Mouse (Mus musculus) layer of hippocampus, postnatal 25 days (tissue): ENCODE results near the gene Tbc1d17. TPM values are rescaled to one million over a fixed set of nuclear protein-coding genes. Genes with fewer than 3 reads are reported as not detected.
A peak's percentile ranks its signal among the peaks of the same experiment; 100 is the strongest.

Experiments used
- DNase-seq, 2 experiments: peaks; one replicate each; pipeline ENCODE4 v3.0.0; 2022; ENCODE audit warnings: mixed read lengths in 2 of 2, low spot score in 1 of 2; ENCODE audit errors: extremely low spot score in 1 of 2
- total RNA-seq, 2 experiments: library from RNA; stranded (reverse); gene quantifications; 2 replicates each; pipeline ENCODE4 v1.2.3; 2021

The Tbc1d17 gene
- total RNA-seq, 2 experiments from 2014 or later: 59.0 to 61.0 TPM

DNA sequence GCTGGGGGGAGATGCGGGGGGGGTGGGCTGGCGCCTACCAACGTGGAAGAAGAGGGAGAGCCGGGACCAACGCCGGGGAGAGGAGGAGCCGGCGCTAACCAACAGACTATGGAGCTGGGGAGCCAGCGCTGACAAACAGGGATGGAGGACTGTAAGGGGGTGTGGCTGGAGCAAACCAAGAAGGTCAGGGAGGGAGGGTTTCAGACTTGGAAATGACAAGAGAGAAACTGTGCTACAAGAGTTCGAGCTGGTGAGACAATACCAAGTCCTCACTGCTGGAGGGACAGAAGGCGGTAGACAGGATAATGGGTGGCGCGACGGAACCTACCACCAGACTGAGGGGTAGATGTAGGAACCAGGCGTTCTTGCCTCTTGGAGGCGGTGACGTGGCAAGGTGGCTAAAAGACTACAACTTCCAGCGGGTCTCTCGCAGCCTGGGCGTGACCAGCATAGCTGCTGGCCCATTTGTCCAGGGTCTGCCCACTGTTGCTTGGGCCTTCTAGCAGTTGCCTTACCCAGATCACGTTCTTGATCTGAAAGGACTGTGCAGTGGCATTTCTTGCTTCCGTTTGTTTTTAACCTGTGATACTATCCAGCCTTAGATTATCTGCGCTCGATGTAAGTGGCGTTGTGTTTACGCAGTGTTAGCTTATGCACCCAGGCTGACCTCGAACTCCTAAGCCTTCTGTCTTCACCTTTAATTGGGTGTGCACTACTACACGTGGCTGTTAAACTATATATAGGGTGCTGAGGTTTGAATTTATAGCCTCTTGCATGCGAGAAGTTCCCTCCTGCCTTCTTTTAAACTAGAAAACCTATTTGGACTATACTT is 21.0 kb upstream of the Tbc1d17 start, which contains the start of gene Ptov1:
Gene Ptov1, minus strand, starts transcription at position 92 of the 832 bp plus-strand sequence.
- peak; percentile 81 for DNase-seq

GRCm38 (mm10) chr7:44868919-44869696 is 20.2 kb upstream of the Tbc1d17 start:
- no peak for DNase-seq

- no peak for DNase-seq
Observed at GRCm38 (mm10) chr7:44868465-44868864, 19.6 kb upstream of the Tbc1d17 start.

DNA sequence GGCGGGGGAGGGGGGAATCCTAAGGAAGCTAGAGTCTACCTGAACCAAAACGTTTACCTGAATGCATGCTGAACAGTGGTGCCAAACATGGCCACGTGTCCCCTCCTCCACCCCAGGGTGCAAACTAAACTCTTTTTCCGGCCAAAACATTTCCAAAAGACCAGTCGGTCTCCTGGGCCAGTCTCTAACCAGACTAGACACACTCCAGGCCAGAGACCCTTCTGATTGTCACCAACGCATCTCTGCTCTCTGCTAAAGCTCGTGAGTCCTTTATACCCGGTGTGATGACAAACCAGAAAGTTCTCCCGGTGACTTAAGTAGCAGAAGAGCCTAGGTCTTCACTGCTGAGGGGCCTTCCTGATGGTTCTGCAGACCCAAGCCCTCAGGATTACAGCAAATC is 18.9 kb upstream of the Tbc1d17 start:
- DNase-seq: no peak

DNA sequence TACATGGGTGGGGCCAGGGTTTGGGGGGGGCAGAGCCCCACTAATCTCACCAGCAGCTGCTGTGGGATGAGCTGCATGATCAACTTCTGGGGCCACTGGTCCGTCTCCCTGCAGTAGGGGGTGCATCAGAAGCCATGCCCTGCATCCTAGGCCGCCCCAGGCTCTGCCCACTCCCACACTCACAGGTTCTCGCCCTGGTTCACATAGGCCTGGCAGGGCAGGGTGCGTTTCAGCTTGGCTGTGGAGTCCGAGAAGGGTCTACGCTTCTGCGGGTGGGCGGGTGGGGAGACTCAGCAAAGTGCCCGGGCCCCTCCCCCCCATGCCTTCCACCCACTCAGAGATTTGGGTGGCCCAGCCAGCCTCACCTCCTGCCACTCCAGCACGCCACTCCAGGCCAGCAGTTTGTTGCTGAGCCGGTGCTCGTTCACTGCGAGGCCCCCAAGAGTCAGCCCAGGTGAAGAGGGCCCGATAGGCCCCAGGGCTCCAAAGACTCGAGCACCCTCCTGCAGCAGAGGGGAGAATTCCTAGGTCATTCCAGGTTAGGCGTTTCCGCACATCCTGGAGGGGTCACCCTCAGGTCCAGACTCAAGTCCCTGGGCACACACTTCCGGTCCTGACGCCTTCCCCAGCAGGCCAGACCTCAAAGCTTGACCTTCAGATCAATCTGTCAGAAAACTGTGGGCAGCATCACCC is 18.3 kb upstream of the Tbc1d17 start:
- no peak for DNase-seq

DNA sequence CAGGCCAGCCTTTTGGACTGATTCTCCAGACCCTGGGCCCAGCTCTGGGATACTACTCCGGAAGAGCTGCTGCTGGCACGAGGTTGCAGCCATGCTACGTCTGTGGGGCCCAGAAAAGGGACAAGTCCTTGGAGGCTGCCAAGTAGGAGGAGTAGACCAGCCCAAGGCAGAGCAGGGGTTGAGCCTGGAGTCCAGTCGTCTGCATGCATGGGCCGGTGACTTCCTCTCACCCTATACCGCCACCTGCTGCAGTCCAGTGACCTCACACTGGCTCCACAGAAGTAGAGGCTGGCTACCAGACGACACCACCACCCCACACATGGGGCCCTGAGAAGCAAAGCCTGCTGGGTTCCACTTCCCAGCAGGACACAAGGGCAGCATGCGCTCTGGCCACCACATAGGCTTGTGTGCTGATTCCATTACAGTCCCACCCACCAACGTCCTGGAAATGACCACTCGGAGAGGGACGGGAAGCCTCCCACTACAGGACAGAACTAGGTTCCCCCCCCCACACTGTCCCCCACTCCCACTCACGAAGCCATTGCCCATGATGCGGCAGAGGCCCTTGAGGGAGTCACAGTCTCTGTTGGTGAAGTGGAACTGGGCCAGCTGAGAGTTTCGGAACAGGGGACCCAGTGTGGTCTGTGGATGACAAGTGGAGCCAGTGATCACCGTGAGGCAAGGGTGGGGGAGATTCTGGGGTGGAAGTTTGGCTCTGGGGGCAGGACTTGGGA is 17.6 kb upstream of the Tbc1d17 start:
- DNase-seq: no peak

- DNase-seq: no peak
Observed at GRCm38 (mm10) chr7:44864595-44865542, 16.0 kb upstream of the Tbc1d17 start.

- no peak for DNase-seq
Observed at GRCm38 (mm10) chr7:44863982-44864494, 15.2 kb upstream of the Tbc1d17 start.

DNA sequence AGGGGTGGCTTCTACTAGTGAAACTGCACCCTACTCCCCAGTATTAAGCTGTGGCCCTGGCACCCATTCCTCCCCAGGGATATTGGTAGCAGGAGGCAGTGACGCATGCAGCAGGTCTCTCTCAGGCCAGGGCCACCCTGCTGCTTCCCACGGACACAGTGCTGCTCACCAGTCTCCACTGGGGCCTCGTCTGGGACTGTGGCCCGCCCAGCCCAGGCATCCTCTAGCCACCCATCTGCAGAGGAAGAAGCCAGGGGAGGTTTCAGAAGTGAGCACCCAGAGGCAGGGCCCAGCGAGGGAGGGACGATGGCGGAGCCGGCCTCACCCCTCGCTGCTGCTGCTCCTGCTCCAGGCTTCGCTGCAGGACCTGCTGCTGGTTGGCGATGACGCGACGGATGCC is 14.3 kb upstream of the Tbc1d17 start:
- DNase-seq: no peak

- no peak for DNase-seq
Observed at GRCm38 (mm10) chr7:44862434-44862833, 13.6 kb upstream of the Tbc1d17 start.

DNA sequence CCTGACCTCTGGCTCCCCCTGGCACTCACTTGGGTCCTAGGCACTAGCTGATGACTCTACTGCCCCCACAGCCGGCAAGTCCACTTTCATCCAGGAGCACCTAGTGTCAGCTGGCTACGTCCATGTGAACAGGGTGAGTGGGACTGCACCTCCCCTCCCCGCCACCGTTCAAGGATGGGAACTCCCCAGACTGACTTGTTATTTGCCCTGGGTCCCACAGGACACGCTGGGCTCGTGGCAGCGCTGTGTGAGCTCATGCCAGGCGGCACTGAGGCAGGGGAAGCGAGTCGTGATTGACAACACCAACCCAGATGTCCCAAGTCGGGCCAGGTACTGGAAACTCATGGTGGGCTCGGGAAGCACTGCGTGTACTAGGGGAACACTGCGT is 12.5 kb upstream of the Tbc1d17 start:
- DNase-seq: no peak

- DNase-seq: peak in 1 of 2 experiments; percentile 78
Observed at GRCm38 (mm10) chr7:44860576-44861428, 11.9 kb upstream of the Tbc1d17 start.

DNA sequence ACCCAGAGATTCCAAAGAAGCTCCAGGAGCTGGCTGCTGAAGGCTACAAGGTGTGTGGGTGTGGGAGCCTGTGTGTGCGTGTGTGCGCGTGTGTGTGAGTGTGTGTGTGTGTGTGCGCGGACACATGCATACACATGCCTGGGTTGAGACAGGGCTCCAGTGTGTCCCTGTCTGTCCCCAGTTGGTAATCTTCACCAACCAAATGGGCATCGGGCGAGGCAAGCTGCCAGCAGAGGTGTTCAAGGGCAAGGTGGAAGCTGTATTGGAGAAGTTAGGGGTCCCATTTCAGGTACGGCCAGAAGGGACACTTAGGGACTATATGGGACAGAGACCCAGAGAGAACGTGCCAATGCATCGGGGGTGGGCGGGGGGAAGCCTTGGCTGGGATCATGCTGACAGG is 11.0 kb upstream of the Tbc1d17 start:
- no peak for DNase-seq

DNA sequence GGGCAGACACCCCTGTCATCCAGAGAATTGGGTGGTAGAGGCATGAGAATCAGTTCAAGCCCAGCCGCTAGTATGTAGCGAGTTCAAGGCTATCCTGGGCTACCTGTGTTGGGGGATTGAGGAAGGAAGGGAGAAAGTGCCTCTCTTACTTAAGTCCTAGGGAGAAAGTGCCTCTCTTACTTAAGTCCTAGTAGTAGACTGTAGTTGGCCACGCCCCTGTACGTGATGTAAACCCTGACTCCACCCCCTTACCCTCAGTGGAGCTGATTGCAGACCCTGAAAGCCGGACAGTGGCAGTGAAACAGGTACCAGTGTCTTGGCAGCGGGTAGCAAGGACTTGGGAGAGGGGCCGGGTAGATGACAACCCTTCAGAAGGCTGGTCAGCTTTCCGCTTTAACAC is 9.0 kb upstream of the Tbc1d17 start:
- no peak for DNase-seq

- DNase-seq: peak; percentile 77 to 87
Observed at GRCm38 (mm10) chr7:44857042-44857552, 8.2 kb upstream of the Tbc1d17 start, which contains the start of gene Pnkp. Pnkp (plus strand) TSS chr7:44857139.

DNA sequence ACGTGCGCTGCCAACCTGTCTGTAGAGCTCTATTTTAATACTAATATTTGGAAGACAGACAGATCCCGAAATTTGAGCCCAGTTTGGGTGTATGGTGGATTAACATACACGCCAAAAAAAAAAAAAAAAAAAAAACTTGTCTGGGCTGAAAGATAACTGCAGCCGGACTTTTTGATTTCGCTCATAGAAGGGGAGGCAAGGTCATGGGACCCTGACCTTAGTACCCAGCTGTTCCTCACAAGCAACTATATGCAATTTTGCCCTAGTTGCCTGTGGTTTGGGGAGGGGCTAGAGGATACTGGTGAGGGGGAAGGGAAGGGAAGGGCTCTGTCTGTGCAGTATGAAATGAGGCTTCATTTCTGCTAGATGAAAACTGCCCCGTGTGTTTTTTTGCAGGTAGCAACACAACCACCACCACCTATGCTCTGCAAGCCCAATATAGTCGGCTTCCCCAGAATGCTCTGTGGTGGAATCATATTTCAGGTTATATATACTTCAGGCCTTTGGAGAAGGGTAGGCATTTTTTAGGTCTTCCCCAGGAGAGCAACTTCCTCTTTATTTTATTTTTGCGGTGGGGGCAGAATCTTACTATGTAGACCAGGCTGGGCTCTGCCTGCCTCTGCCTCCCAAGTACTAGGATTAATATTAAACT is 7.5 kb upstream of the Tbc1d17 start:
- DNase-seq: no peak

DNA sequence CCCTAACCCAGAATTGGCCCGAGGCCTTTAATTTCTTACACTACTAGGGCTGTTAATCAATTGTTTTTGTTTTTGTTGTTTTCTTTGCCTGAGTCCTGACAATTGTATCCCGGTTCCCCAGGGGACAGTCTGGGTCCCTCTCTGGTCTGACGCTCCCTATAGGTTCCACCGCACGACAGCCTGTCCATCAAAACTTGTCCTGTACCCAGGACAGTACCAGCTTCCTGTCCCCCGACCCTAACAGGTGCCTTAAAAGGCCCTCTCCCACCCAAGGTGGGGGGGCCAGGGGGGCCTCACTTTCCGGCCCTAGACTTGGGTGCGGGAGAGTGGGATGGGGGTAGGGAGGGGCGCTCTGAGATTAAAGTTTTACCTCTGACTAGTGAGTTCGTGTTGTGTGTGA is 6.2 kb upstream of the Tbc1d17 start:
- DNase-seq: no peak
